Mouse (Mus musculus) CH12.LX (cell line): ENCODE measurements around the gene Tbc1d9. TPM values are rescaled to one million over a fixed set of nuclear protein-coding genes. Genes with fewer than 3 reads are reported as not detected.

Experiments
- DNase-seq: peaks from one replicate; pipeline ENCODE4 v3.0.0-alpha.2; 2013; ENCODE audit errors: extremely low read depth
- H3K27ac ChIP-seq: 2 replicates; pipeline ENCODE4 v1.5.1; 2012; ENCODE audit warnings: low read depth, mild to moderate bottlenecking, control low read depth, moderate library complexity; ENCODE audit not compliant: insufficient read depth
- H3K27me3 ChIP-seq: replicated peaks from 2 replicates; pipeline ENCODE3; 2012; ENCODE audit warnings: inconsistent platforms
- H3K36me3 ChIP-seq, 2 experiments: replicated peaks in 1 of 2; 2 replicates each; pipeline versions ENCODE3 to v1.6.1; 2012; ENCODE audit warnings: inconsistent platforms in 1 of 2, low read length in 1 of 2, mild to moderate bottlenecking in 1 of 2, mixed read lengths in 1 of 2, moderate library complexity in 1 of 2; ENCODE audit not compliant: control insufficient read depth in 1 of 2, insufficient read depth in 1 of 2
- H3K4me1 ChIP-seq, 2 experiments: 2 replicates each; pipeline ENCODE4 v1.6.1; 2012; ENCODE audit warnings: inconsistent platforms in 1 of 2, moderate library complexity in 1 of 2; ENCODE audit not compliant: insufficient read depth in 2 of 2, control insufficient read depth in 1 of 2
- H3K4me2 ChIP-seq: 2 replicates; pipeline ENCODE4 v1.6.1; 2012; ENCODE audit warnings: low read depth, mild to moderate bottlenecking, control low read depth; ENCODE audit not compliant: poor library complexity, insufficient read depth, severe bottlenecking
- H3K4me3 ChIP-seq, 3 experiments: fragments of 150-350 bp in 1 of 3; sonication (generic) in 1 of 3; replicated peaks in 1 of 3; 2 replicates each; pipeline versions ENCODE3 to v1.5.1; 2011 to 2012; ENCODE audit warnings: low read depth in 2 of 3, low read length in 2 of 3, mild to moderate bottlenecking in 2 of 3, moderate library complexity in 2 of 3, control low read depth in 1 of 3, improper control_type of control experiment in 1 of 3, inconsistent platforms in 1 of 3, mixed read lengths in 1 of 3; ENCODE audit not compliant: poor library complexity in 1 of 3
- H3K79me2 ChIP-seq: replicated peaks from 2 replicates; pipeline ENCODE4 v1.6.1; 2012; ENCODE audit warnings: mild to moderate bottlenecking, moderate library complexity; ENCODE audit not compliant: control insufficient read depth, poor library complexity, insufficient read depth, severe bottlenecking; ENCODE audit errors: extremely low read depth
- H3K9ac ChIP-seq: 2 replicates; pipeline ENCODE4 v1.6.1; 2012; ENCODE audit warnings: low read depth, mild to moderate bottlenecking, control low read depth, moderate library complexity; ENCODE audit not compliant: insufficient read depth
- H3K9me3 ChIP-seq: replicated peaks from 2 replicates; pipeline ENCODE3; 2012; ENCODE audit warnings: low read length, inconsistent platforms, mixed read lengths
- EP300 ChIP-seq: IDR thresholded peaks from 2 replicates; pipeline ENCODE4 v1.6.1; 2011; ENCODE audit warnings: low read length, improper control_type of control experiment
- ETS1 ChIP-seq: conservative IDR thresholded peaks from 2 replicates; pipeline ENCODE4 v1.6.1; 2012; ENCODE audit warnings: low read depth, mild to moderate bottlenecking, inconsistent platforms, low read length, improper control_type of control experiment, moderate library complexity
- HCFC1 ChIP-seq: IDR thresholded peaks from 2 replicates; pipeline ENCODE4 v1.6.1; 2012; ENCODE audit warnings: low read depth, mild to moderate bottlenecking, inconsistent platforms, low read length, improper control_type of control experiment
- KAT2A ChIP-seq: IDR thresholded peaks from 2 replicates; pipeline ENCODE4 v1.6.1; 2012; ENCODE audit warnings: low read length, improper control_type of control experiment, inconsistent platforms; ENCODE audit not compliant: insufficient replicate concordance
- MAFK ChIP-seq: IDR thresholded peaks from 2 replicates; pipeline ENCODE4 v1.6.1; 2011; ENCODE audit warnings: low read length, improper control_type of control experiment; ENCODE audit not compliant: insufficient replicate concordance
- MAX ChIP-seq: IDR thresholded peaks from 2 replicates; pipeline ENCODE4 v1.6.1; 2011; ENCODE audit warnings: low read length, improper control_type of control experiment
- MEF2A ChIP-seq: IDR thresholded peaks from 2 replicates; pipeline ENCODE4 v1.6.1; 2014; ENCODE audit warnings: low read depth, mild to moderate bottlenecking, inconsistent platforms, low read length, improper control_type of control experiment, borderline replicate concordance
- MYC ChIP-seq: IDR thresholded peaks from 2 replicates; pipeline ENCODE4 v1.6.1; 2011; ENCODE audit warnings: low read depth, mild to moderate bottlenecking, improper control_type of control experiment, low read length
- NRF1 ChIP-seq: IDR thresholded peaks from 2 replicates; pipeline ENCODE4 v1.6.1; 2014; ENCODE audit warnings: low read depth, mild to moderate bottlenecking, inconsistent platforms, low read length, improper control_type of control experiment, moderate library complexity
- PAX5 ChIP-seq: IDR thresholded peaks from 2 replicates; pipeline ENCODE4 v1.6.1; 2012; ENCODE audit warnings: low read length, inconsistent platforms, mixed read lengths
- POLR2AphosphoS2 ChIP-seq: IDR thresholded peaks from 2 replicates; pipeline ENCODE4 v1.6.1; 2011; ENCODE audit warnings: low read depth, low read length, improper control_type of control experiment
- RCOR1 ChIP-seq: conservative IDR thresholded peaks from 2 replicates; pipeline ENCODE4 v1.6.1; 2012; ENCODE audit warnings: low read depth, mild to moderate bottlenecking, inconsistent platforms, low read length, improper control_type of control experiment
- SMC3 ChIP-seq: IDR thresholded peaks from 2 replicates; pipeline ENCODE4 v1.6.1; 2011; ENCODE audit warnings: low read depth, low read length, improper control_type of control experiment
- TBP ChIP-seq: conservative IDR thresholded peaks from 2 replicates; pipeline ENCODE4 v1.6.1; 2011; ENCODE audit warnings: low read depth, low read length, improper control_type of control experiment
- TCF12 ChIP-seq: IDR thresholded peaks from 2 replicates; pipeline ENCODE4 v1.6.1; 2014; ENCODE audit warnings: low read depth, mild to moderate bottlenecking, inconsistent platforms, low read length, improper control_type of control experiment
- USF1 ChIP-seq: IDR thresholded peaks from 2 replicates; pipeline ENCODE4 v1.6.1; 2014; ENCODE audit warnings: low read depth, mild to moderate bottlenecking, inconsistent platforms, low read length, improper control_type of control experiment
- dilution Hi-C: fragments of 300-500 bp; cut with MboI; formaldehyde crosslinking; loops from 2 replicates; pipeline ENCODE4 v1.14.3; 2020; ENCODE audit warnings: low sequenced_read_pairs; ENCODE audit not compliant: extremely low pct_unique_long_range_greater_than_20kb, extremely low pct_ligation_motif_present
- in situ Hi-C: fragments of 300-500 bp; cut with MboI; formaldehyde crosslinking; loops from 3 replicates; pipeline ENCODE4 v1.14.3; 2019; ENCODE audit warnings: low sequenced_read_pairs, low pct_ligation_motif_present, low pct_unique_long_range_greater_than_20kb, mixed read lengths
- polyA plus RNA-seq: library from polyadenylated mRNA; unstranded; fragments of >175 nt; gene quantifications from 2 replicates; pipeline ENCODE4 v1.2.1, GENCODE M21; 2012; ENCODE audit warnings: low read depth; ENCODE audit not compliant: insufficient read length
- total RNA-seq, 2 experiments: library from RNA; depleted of rRNA; stranded (reverse); fragments of 300-350 nt in 1 of 2; fragments of >200 nt in 1 of 2; gene quantifications; 2 replicates each; pipeline ENCODE4 v1.2.3; 2012 to 2014

The Tbc1d9 gene
- total and polyA plus RNA-seq, 3 experiments = 1.3 to 5.0 (median 1.6) TPM

DNA sequence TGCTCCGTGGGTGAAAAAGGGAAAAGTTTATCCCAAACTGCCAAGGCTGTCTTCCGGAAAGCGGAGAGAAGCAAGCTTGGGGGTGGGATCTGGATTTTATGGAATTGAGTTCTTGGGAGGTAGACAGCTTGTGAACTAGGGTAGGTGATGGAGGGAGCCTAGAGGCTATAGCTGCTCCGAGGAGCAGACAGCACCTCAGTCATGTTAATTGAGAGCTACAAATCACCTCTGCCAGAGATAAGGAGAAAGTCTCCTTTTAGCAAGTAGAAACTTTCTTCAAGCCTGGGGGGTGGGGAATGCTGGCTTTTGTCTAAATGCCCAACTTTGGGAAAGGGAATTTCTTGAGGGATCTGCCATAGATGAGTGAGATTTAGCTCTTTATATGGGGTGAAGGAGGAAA, 10.0 kb upstream of the Tbc1d9 start:
- Histone ChIP-seq H3K4me1 (peaks cover 12 to 69% of the 10 kb centered on the region in 2 experiments), H3K4me3 (no peak overlapping the region), H3K27ac (no peak overlapping the region), H3K9me3 (no peaks in the 10 kb centered on the region), H3K9ac (peak overlapping the region; percentile 18; the same call in 1 of the 2 replicates), H3K36me3 (no peaks in the 10 kb centered on the region), H3K79me2 (no peaks in the 10 kb centered on the region), H3K27me3 (no peaks in the 10 kb centered on the region)
- in situ Hi-C loops (no loop called here), dilution Hi-C loops (no loop called here)
- no peak for DNase-seq
- TF ChIP-seq HCFC1 = no peak
- no peak for TF ChIP-seq TCF12
- TF ChIP-seq MYC = no peak
- TF ChIP-seq TBP = no peak
- TF ChIP-seq MEF2A = no peak
- no peak for TF ChIP-seq MAX
- no peak for TF ChIP-seq KAT2A
- TF ChIP-seq ETS1 = no peak
- no peak for TF ChIP-seq RCOR1
- no peak for TF ChIP-seq NRF1
- TF ChIP-seq MAFK = no peak
- no peak for TF ChIP-seq PAX5
- TF ChIP-seq POLR2AphosphoS2 = no peak
- no peak for TF ChIP-seq SMC3
- no peak for TF ChIP-seq USF1
- TF ChIP-seq, all 38 proteins: peak for 0
- peak overlapping the region; percentile 37 for H3K4me2 ChIP-seq

DNA sequence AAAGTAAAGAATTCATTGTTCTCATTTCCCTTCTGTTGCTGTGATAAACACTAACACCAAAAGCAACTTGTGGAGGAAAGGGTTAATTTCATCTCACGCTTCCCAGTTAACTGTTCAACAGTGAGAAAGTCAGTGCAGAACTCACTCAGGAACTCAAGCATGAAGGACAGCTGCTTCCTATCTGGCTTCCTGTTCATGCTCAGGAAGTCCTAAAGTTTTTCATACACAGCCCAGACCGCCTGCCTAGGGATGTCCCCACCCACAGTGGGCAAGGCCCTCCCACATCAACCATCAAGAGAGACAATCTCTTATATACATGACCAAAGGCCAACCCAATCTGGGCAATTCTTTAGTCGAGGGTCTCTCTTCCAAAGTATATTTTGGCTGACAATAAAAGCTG, 6.2 kb upstream of the Tbc1d9 start:
- DNase-seq = peak; percentile 45
- Histone ChIP-seq H3K9me3 (no peaks in the 10 kb centered on the region), H3K9ac (no peak overlapping the region), H3K79me2 (no peaks in the 10 kb centered on the region), H3K36me3 (no peaks in the 10 kb centered on the region), H3K4me3 (no peak overlapping the region), H3K27ac (no peak overlapping the region), H3K27me3 (no peaks in the 10 kb centered on the region), H3K4me1 (peaks cover 11 to 54% of the 10 kb centered on the region in 2 experiments), H3K4me2 (no peak overlapping the region)
- in situ Hi-C loops = no loop called here
- dilution Hi-C loops = no loop called here
- TF ChIP-seq EP300 (peak; percentile 7; the same call in 1 of the 2 replicates), MEF2A (no peak)
- TF ChIP-seq, all 38 proteins: peak for 1
